Mouse (Mus musculus) liver, embryonic 14.5 days (tissue): Measurements from ENCODE around the gene Fbxw9.

Source experiments
- CTCF ChIP-seq: IDR thresholded peaks from 2 replicates; pipeline ENCODE4 v1.5.1; 2016; ENCODE audit warnings: antibody characterized with exemption, low read depth, control low read depth
- EP300 ChIP-seq: IDR thresholded peaks from 2 replicates; pipeline ENCODE4 v1.6.1; 2016; ENCODE audit warnings: antibody characterized with exemption, low read depth

GRCm38 (mm10) chr8:85062603-85063002, 2.7 kb downstream of the Fbxw9 start:
- TF ChIP-seq EP300 (no peak), CTCF (no peak)
